Mouse (Mus musculus): ENCODE data around the gene Cdk18. TPM values are rescaled to one million over a fixed set of nuclear protein-coding genes. Genes with fewer than 3 reads are reported as not detected.

The Cdk18 gene
- polyA plus RNA-seq, 1 experiment from 2014 or later, result 0.69 TPM

DNA sequence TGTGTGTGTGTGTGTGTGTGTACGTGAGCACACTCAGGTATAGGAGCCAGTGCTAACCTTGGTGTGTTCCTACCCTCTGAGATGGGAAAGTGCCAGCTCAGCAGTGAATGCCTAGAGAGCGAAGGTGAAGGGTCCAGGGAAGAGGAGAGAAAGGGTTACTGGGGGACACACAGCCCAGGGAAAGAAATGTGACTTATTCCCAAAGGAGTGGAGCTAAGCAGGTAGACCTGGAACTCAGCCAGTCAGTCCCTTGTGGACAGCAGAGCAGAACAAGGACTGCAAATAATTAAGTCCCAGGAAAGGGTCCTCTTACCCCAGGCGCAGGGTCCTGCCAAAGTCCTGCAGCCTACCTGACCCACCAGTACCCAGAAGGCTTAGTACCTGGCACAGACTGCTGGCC lies 2.6 kb downstream of the Cdk18 start:
- no peak for ATAC-seq
- H3K4me2 ChIP-seq (ENCODE audit: low read length), result no peak overlapping the region
- no peaks in the 10 kb centered on the region for H3K36me3 ChIP-seq (ENCODE audit: control insufficient read depth, insufficient read depth, low read length)
- no peak overlapping the region for H3K9ac ChIP-seq (ENCODE audit: low read length)
- no peak overlapping the region for H3K4me3 ChIP-seq (ENCODE audit: low read depth, low read length)
- peaks cover 6% of the 10 kb centered on the region for H3K27me3 ChIP-seq (replicated peaks; ENCODE audit: control insufficient read depth, insufficient read depth, low read length)
- WGBS, result 92% methylated on average over 3 of the region's 3 CpGs
- no peaks in the 10 kb centered on the region for H3K9me3 ChIP-seq (replicated peaks; ENCODE audit: control insufficient read depth, low read length)
- no peak for DNase-seq (ENCODE audit: low spot score)
- H3K27ac ChIP-seq (ENCODE audit: low read depth, low read length), result no peak overlapping the region
- H3K4me1 ChIP-seq (ENCODE audit: control insufficient read depth, insufficient read depth, low read length), result peaks cover 7% of the 10 kb centered on the region

DNA sequence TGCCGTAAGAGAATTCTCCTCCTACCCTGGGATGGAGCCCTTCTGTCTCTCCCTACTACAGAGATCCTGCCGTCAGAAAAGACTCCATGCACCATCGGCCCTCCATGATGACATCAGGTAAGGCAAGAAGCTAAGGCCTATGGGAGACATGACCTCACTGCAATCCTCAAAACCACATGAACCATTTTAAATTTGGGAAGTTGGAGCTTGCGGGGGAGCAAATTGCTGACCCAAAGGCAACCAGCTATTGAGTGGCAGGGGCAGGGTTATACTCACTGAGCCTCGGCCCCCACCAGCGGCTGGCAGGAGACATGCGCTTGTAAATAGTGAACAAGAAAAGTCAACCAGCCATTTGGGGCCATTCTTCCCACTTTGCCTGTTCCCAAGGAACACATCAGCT lies 3.9 kb downstream of the Cdk18 start:
- ATAC-seq, result no peak
- no peak overlapping the region for H3K9ac ChIP-seq (ENCODE audit: low read length)
- H3K9me3 ChIP-seq (replicated peaks; ENCODE audit: control insufficient read depth, low read length), result no peaks in the 10 kb centered on the region
- peaks cover 6% of the 10 kb centered on the region for H3K27me3 ChIP-seq (replicated peaks; ENCODE audit: control insufficient read depth, insufficient read depth, low read length)
- no peak overlapping the region for H3K4me3 ChIP-seq (ENCODE audit: low read depth, low read length)
- DNase-seq (ENCODE audit: low spot score), result no peak
- no peak overlapping the region for H3K4me2 ChIP-seq (ENCODE audit: low read length)
- H3K27ac ChIP-seq (ENCODE audit: low read depth, low read length), result no peak overlapping the region
- H3K4me1 ChIP-seq (ENCODE audit: control insufficient read depth, insufficient read depth, low read length), result peaks cover 7% of the 10 kb centered on the region
- 89% methylated on average over 7 of the region's 7 CpGs for WGBS
- no peaks in the 10 kb centered on the region for H3K36me3 ChIP-seq (ENCODE audit: control insufficient read depth, insufficient read depth, low read length)

DNA sequence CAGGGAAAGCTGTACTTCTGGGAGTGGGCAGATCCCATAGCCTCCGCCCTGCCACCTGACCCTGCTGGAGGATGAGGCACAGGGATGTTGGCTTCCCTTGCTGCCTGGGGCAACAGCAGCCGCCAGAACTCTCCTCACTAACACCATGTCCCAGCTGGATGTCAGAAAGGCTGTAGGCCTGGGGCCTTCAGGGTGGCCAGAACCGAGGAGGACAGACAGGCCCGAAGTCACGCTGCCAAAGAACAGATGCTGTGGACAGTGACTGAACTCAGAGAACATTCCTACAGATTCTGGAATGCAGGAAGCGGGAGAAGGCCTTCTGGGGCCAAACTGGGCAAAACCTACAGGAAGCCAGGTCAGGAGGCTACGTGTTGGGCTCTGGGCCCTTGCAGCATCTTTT lies 11.2 kb downstream of the Cdk18 start:
- DNase-seq (ENCODE audit: low spot score) (no peak), ATAC-seq (no peak)
- WGBS, result 85% methylated on average over 7 of the region's 7 CpGs
- Histone ChIP-seq H3K4me2 (ENCODE audit: low read length) (no peak overlapping the region), H3K4me1 (ENCODE audit: control insufficient read depth, insufficient read depth, low read length) (no peaks in the 10 kb centered on the region), H3K36me3 (ENCODE audit: control insufficient read depth, insufficient read depth, low read length) (no peaks in the 10 kb centered on the region), H3K27me3 (replicated peaks; ENCODE audit: control insufficient read depth, insufficient read depth, low read length) (no peaks in the 10 kb centered on the region), H3K4me3 (ENCODE audit: low read depth, low read length) (no peak overlapping the region), H3K9me3 (replicated peaks; ENCODE audit: control insufficient read depth, low read length) (no peaks in the 10 kb centered on the region), H3K27ac (ENCODE audit: low read depth, low read length) (no peak overlapping the region), H3K9ac (ENCODE audit: low read length) (no peak overlapping the region)

DNA sequence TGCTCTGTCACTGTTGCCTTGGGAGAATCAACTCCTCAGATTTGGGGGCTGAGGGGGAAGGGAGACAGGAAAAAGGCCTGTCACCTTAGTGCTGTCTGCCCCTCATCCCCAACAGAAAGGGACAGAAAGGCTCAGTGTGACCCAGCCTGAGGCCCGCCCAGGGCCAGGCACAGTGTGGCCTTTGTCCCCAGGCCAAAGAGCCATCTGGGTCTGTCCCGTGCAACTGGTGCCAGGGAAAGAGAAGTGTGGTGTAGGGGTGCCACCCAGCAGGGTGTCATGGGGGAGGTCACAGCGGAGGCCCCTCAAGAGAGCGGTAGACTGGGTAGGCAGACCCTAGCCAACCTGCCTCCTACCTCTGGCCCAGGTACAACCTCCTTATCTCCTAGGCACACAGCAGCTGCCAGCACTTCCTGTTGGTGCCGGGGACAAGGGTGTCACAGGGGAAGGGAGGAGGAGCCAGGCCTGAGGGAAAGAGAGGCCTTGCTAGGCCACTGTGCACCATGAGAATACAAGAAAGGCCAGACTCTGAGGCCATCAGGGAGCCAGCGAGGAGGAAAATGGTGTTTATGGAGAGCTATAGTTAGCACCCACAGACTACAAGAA lies 13.6 kb downstream of the Cdk18 start:
- WGBS, result 78% methylated on average over 6 of the region's 6 CpGs
- no peak overlapping the region for H3K9ac ChIP-seq (ENCODE audit: low read length)
- H3K27ac ChIP-seq (ENCODE audit: low read depth, low read length), result no peak overlapping the region
- no peaks in the 10 kb centered on the region for H3K27me3 ChIP-seq (replicated peaks; ENCODE audit: control insufficient read depth, insufficient read depth, low read length)
- H3K4me3 ChIP-seq (ENCODE audit: low read depth, low read length), result no peak overlapping the region
- no peaks in the 10 kb centered on the region for H3K36me3 ChIP-seq (ENCODE audit: control insufficient read depth, insufficient read depth, low read length)
- H3K4me1 ChIP-seq (ENCODE audit: control insufficient read depth, insufficient read depth, low read length), result no peaks in the 10 kb centered on the region
- no peaks in the 10 kb centered on the region for H3K9me3 ChIP-seq (replicated peaks; ENCODE audit: control insufficient read depth, low read length)
- no peak overlapping the region for H3K4me2 ChIP-seq (ENCODE audit: low read length)
- no peak for DNase-seq (ENCODE audit: low spot score)
- ATAC-seq, result no peak

DNA sequence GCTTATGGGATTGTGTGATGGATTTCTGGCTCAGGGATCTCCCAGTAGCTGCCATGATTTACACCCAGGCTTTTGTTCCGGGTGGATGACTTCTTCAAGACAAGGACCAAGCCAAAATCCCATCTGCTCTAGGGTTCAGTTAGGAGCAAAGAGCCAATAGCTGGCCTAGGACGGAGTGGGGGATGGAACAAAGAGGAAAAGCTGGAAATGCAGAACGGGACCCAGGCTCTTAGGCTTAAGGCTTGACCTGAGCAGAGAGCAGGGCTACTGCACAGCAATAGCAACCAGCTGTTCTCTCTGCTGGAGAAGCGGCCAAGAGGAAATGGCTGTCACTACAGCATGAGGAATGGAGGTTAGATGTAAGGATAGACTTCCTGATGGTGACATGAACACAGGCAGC lies 14.2 kb downstream of the Cdk18 start:
- no peak for ATAC-seq
- no peak overlapping the region for H3K27ac ChIP-seq (ENCODE audit: low read depth, low read length)
- H3K36me3 ChIP-seq (ENCODE audit: control insufficient read depth, insufficient read depth, low read length), result no peaks in the 10 kb centered on the region
- 71% methylated on average over 4 of the region's 4 CpGs for WGBS
- no peaks in the 10 kb centered on the region for H3K4me1 ChIP-seq (ENCODE audit: control insufficient read depth, insufficient read depth, low read length)
- no peak overlapping the region for H3K9ac ChIP-seq (ENCODE audit: low read length)
- no peaks in the 10 kb centered on the region for H3K27me3 ChIP-seq (replicated peaks; ENCODE audit: control insufficient read depth, insufficient read depth, low read length)
- no peak overlapping the region for H3K4me2 ChIP-seq (ENCODE audit: low read length)
- DNase-seq (ENCODE audit: low spot score), result no peak
- no peak overlapping the region for H3K4me3 ChIP-seq (ENCODE audit: low read depth, low read length)
- H3K9me3 ChIP-seq (replicated peaks; ENCODE audit: control insufficient read depth, low read length), result no peaks in the 10 kb centered on the region

DNA sequence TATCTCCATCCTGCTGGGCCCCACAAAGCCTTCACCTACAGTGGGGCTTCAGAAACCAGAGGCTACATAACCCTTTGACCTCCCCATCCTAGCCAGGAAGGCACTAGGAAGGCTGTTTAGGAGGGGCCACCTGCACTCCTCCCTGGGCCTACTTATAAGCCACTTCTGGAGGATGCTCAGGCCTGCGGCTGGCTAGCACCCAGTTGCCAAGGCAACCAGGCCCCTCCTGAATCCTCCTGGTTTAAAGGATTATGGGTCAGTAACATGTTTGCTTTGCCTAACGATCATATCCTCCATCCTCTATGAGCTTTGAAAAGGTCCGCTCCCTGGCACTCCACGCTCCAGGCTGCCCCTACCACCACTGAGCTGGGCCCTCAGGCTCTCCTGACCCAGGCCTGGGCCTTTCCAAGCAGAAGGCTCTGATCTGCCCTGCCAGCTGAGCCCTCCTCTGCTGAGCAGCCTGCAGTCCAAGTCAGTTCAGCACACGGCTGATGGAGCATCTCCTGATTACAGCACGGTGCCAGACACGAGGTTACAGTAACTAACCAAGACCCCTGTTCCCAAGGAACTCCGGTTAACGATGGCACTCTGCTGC lies 16.0 kb downstream of the Cdk18 start:
- no peak overlapping the region for H3K4me2 ChIP-seq (ENCODE audit: low read length)
- 0 out of 2 replicates have a peak overlapping the region, but pooled peaks have one; percentile 11 for H3K27ac ChIP-seq (ENCODE audit: low read depth, low read length)
- H3K36me3 ChIP-seq (ENCODE audit: control insufficient read depth, insufficient read depth, low read length), result no peaks in the 10 kb centered on the region
- H3K9me3 ChIP-seq (replicated peaks; ENCODE audit: control insufficient read depth, low read length), result no peaks in the 10 kb centered on the region
- H3K4me3 ChIP-seq (ENCODE audit: low read depth, low read length), result no peak overlapping the region
- no peak overlapping the region for H3K9ac ChIP-seq (ENCODE audit: low read length)
- ATAC-seq (no peak), DNase-seq (ENCODE audit: low spot score) (peak; percentile 55)
- 46% methylated on average over 9 of the region's 9 CpGs for WGBS
- H3K27me3 ChIP-seq (replicated peaks; ENCODE audit: control insufficient read depth, insufficient read depth, low read length), result no peaks in the 10 kb centered on the region
- no peaks in the 10 kb centered on the region for H3K4me1 ChIP-seq (ENCODE audit: control insufficient read depth, insufficient read depth, low read length)

DNA sequence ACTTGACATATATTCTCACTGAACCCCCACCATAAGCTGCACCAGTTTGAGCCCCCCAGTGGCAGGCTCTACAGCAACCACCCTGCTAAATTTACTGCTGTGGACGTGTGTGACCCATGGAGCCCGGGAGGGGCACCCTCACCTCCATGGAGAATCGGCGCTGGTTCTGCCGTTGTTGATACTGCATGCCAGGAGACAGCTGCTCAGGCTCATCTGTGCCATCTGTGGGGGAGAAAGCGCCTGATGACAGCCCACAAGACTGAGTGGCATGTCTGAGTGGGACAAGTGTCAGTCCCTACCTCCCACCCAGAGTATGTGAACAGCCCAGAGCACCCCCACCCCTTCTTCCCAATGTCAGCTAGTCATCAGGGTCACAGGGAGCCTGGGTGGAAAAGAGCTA lies 17.6 kb downstream of the Cdk18 start:
- H3K4me3 ChIP-seq (ENCODE audit: low read depth, low read length), result no peak overlapping the region
- H3K36me3 ChIP-seq (ENCODE audit: control insufficient read depth, insufficient read depth, low read length), result no peaks in the 10 kb centered on the region
- no peaks in the 10 kb centered on the region for H3K4me1 ChIP-seq (ENCODE audit: control insufficient read depth, insufficient read depth, low read length)
- H3K9ac ChIP-seq (ENCODE audit: low read length), result no peak overlapping the region
- H3K4me2 ChIP-seq (ENCODE audit: low read length), result no peak overlapping the region
- DNase-seq (ENCODE audit: low spot score), result peak; percentile 60
- no peak overlapping the region for H3K27ac ChIP-seq (ENCODE audit: low read depth, low read length)
- 78% methylated on average over 6 of the region's 6 CpGs for WGBS
- no peaks in the 10 kb centered on the region for H3K27me3 ChIP-seq (replicated peaks; ENCODE audit: control insufficient read depth, insufficient read depth, low read length)
- no peaks in the 10 kb centered on the region for H3K9me3 ChIP-seq (replicated peaks; ENCODE audit: control insufficient read depth, low read length)
- peak; percentile 54; the same call in 1 of the 2 replicates for ATAC-seq

DNA sequence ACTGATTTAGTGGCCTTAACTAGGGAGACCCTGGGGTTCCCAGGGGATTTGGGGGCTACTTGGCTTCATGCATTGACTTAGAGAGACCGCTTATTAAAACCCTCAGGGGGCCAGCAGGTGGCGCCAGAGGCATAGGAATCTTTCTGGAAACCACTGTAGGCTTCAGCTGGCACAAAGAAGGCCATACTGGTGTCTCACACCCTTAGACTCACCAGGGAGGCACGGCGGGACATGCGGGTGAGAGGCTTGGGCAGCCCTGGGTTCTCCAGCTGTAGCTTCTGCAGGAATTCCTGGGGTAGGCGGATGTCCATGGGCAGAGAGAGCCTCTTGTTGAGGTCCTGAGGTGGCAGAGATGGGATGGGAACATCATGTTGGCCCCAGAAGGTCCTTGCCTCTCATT lies 18.2 kb downstream of the Cdk18 start:
- H3K9ac ChIP-seq (ENCODE audit: low read length), result no peak overlapping the region
- no peaks in the 10 kb centered on the region for H3K4me1 ChIP-seq (ENCODE audit: control insufficient read depth, insufficient read depth, low read length)
- WGBS, result 16% methylated on average over 6 of the region's 6 CpGs
- H3K27me3 ChIP-seq (replicated peaks; ENCODE audit: control insufficient read depth, insufficient read depth, low read length), result no peaks in the 10 kb centered on the region
- no peak overlapping the region for H3K27ac ChIP-seq (ENCODE audit: low read depth, low read length)
- H3K9me3 ChIP-seq (replicated peaks; ENCODE audit: control insufficient read depth, low read length), result no peaks in the 10 kb centered on the region
- ATAC-seq, result peak; percentile 73
- H3K4me3 ChIP-seq (ENCODE audit: low read depth, low read length), result no peak overlapping the region
- DNase-seq (ENCODE audit: low spot score), result peak; percentile 94
- no peak overlapping the region for H3K4me2 ChIP-seq (ENCODE audit: low read length)
- no peaks in the 10 kb centered on the region for H3K36me3 ChIP-seq (ENCODE audit: control insufficient read depth, insufficient read depth, low read length)

DNA sequence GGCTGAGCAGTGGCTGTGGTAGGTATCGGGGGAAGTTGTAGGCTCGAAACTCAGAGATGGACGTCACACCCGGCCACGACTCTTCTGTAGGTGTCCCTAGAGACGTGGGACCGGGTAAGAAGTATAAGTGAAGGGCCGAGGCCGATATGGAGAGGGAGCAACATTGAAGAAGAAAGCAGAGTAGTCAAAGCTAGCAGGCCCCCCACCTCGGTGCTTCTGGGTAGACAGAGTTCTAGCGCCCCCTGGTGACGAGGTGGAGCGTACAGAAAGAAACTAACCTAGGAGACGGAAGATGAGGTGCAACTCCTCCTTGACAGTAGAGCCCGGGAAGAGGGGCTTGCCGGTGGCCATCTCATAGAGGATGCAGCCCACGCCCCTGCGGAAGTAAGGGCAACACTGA lies 22.9 kb downstream of the Cdk18 start:
- Histone ChIP-seq H3K4me1 (ENCODE audit: control insufficient read depth, insufficient read depth, low read length) (no peaks in the 10 kb centered on the region), H3K4me2 (ENCODE audit: low read length) (no peak overlapping the region), H3K4me3 (ENCODE audit: low read depth, low read length) (no peak overlapping the region), H3K9ac (ENCODE audit: low read length) (no peak overlapping the region), H3K36me3 (ENCODE audit: control insufficient read depth, insufficient read depth, low read length) (no peaks in the 10 kb centered on the region), H3K27ac (ENCODE audit: low read depth, low read length) (no peak overlapping the region), H3K9me3 (replicated peaks; ENCODE audit: control insufficient read depth, low read length) (no peaks in the 10 kb centered on the region), H3K27me3 (replicated peaks; ENCODE audit: control insufficient read depth, insufficient read depth, low read length) (no peaks in the 10 kb centered on the region)
- WGBS, result 18% methylated on average over 18 of the region's 18 CpGs
- ATAC-seq (no peak), DNase-seq (ENCODE audit: low spot score) (peak; percentile 74)
